8 mouse cellular contexts compared by ENCODE assay signal in genomic region chr1:97976873-97977473, GRCm38 (mm10).
DNase-seq lines count a peak whose midpoint lies in the region; ATAC-seq and TF ChIP-seq lines count a peak whose summit lies in the region.

No protein-coding gene starts in this region.

- peak overlapping the region; percentile 80 for H3K4me2 ChIP-seq in forebrain, embryonic 13.5 days
- H3K4me2 ChIP-seq in heart, embryonic 16.5 days (ENCODE audit: low read depth, low read length), result peak overlapping the region; percentile 71

- H3K9me3 ChIP-seq in forebrain, embryonic 13.5 days (replicated peaks), result no peaks in the 10 kb centered on the region
- H3K9me3 ChIP-seq in heart, embryonic 16.5 days (replicated peaks; ENCODE audit: control insufficient read depth, low read length), result no peaks in the 10 kb centered on the region

- peak; percentile 83 for DNase-seq in MN1 (ENCODE audit: low spot score)
- peak; percentile 4 for DNase-seq in c-Kit-positive CD71-positive TER-119-positive erythroid progenitor cells, embryonic 14.5 days (ENCODE audit: low spot score)
- DNase-seq in kidney, postnatal 36 days, result peak; percentile 73 to 87
- DNase-seq in lung, adult 2 months, result peak; percentile 73
- peak; percentile 67 for DNase-seq in ovary, adult 18-20 months (ENCODE audit: low spot score)
- peak; percentile 67 for DNase-seq in yolk sac, embryonic 10.5 days (ENCODE audit: low spot score)

- TF ChIP-seq CTCF in lung, adult 2 months (IDR thresholded peaks at IDR 0.05; ENCODE audit: insufficient read depth, low read length), result no peak; the same call in 1 of the 2 replicates

- H3K4me3 ChIP-seq in forebrain, embryonic 13.5 days, result peak overlapping the region; percentile 70
- peak overlapping the region; percentile 79 for H3K4me3 ChIP-seq in heart, embryonic 16.5 days (ENCODE audit: low read length)
- peak overlapping the region; percentile 87 for H3K4me3 ChIP-seq in lung, adult 2 months (replicated peaks; ENCODE audit: extremely low read depth, low read depth, low read length)

- peak overlapping the region; percentile 77 for H3K27ac ChIP-seq in forebrain, embryonic 13.5 days
- peak overlapping the region; percentile 99 for H3K27ac ChIP-seq in heart, embryonic 16.5 days (ENCODE audit: low read length)

- peak overlapping the region; percentile 89 for H3K9ac ChIP-seq in forebrain, embryonic 13.5 days
- H3K9ac ChIP-seq in heart, embryonic 16.5 days (ENCODE audit: low read length), result peak overlapping the region; percentile 95

- WGBS in forebrain, embryonic 13.5 days, result under 1% methylated on average over 47 of the region's 47 CpGs
- WGBS in heart, embryonic 16.5 days, result under 1% methylated on average over 47 of the region's 47 CpGs
- under 1% methylated on average over 47 of the region's 47 CpGs for WGBS in lung, adult 2 months

- peak; percentile 91 for ATAC-seq in forebrain, embryonic 13.5 days
- ATAC-seq in heart, embryonic 16.5 days (replicated peaks; ENCODE audit: extremely low read depth, insufficient read depth, low FRiP score), result peak; percentile 95

- H3K4me1 ChIP-seq in forebrain, embryonic 13.5 days, result peaks cover 16% of the 10 kb centered on the region
- peaks cover 27% of the 10 kb centered on the region for H3K4me1 ChIP-seq in heart, embryonic 16.5 days (ENCODE audit: control insufficient read depth, insufficient read depth, low read length)
- H3K4me1 ChIP-seq in lung, adult 2 months (ENCODE audit: control insufficient read depth, insufficient read depth, low read length), result peaks cover 2% of the 10 kb centered on the region

- no peaks in the 10 kb centered on the region for H3K27me3 ChIP-seq in forebrain, embryonic 13.5 days
- no peaks in the 10 kb centered on the region for H3K27me3 ChIP-seq in heart, embryonic 16.5 days (ENCODE audit: control insufficient read depth, insufficient read depth, low read length)

- 0 out of 2 replicates have a peak, but pooled peaks cover 3% of the 10 kb centered on the region for H3K36me3 ChIP-seq in forebrain, embryonic 13.5 days (ENCODE audit: poor library complexity, severe bottlenecking)
- 0 out of 2 replicates have a peak, but pooled peaks cover 3% of the 10 kb centered on the region for H3K36me3 ChIP-seq in heart, embryonic 16.5 days (ENCODE audit: control insufficient read depth, insufficient read depth)

- TF ChIP-seq POLR2A in lung, adult 2 months (IDR thresholded peaks at IDR 0.05; ENCODE audit: borderline replicate concordance, extremely low read depth, low read depth, low read length), result no peak

Comparison
In these comparisons a context has a peak if more than half of its experiments do, and no peak if none do; other contexts are left out.
1. Peak in every context shown above with its lines: DNase-seq, ATAC-seq, H3K4me3 ChIP-seq and H3K27ac ChIP-seq.
2. DNase-seq: peak in every context shown above with its lines; median percentile 83 in MN1; 80 in kidney, postnatal 36 days; 73 in lung, adult 2 months; 67 in ovary, adult 18-20 months; 67 in yolk sac, embryonic 10.5 days; 4 in c-Kit-positive CD71-positive TER-119-positive erythroid progenitor cells, embryonic 14.5 days.